Mouse (Mus musculus): ENCODE results near the gene Itfg2. TPM values are rescaled to one million over a fixed set of nuclear protein-coding genes. Genes with fewer than 3 reads are reported as not detected.

The Itfg2 gene
- polyA plus RNA-seq, 1 experiment from 2014 or later = 39.3 TPM

DNA sequence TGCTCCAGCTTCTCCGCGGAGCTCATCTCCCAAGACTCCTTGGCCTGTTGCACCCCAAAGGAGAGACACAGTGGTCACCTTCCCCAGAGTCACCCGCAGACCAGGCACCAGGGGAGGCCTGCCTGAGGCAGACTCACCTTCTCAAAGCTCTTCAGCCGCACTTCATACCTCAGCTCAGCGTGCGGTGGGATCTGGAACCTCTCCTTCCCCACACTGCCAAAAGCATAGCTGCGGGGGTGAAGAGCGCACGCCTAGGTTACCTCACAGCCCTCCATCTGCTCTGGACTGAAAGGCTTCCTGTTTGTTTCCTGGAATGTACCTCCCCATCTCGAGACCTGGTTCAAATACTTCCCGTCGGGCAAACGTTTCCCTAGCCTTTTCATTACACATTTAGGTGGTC lies 8.8 kb upstream of the Itfg2 start:
- 91% methylated on average over 13 of the region's 13 CpGs for WGBS
- Histone ChIP-seq H3K9me3 (no peaks in the 10 kb centered on the region), H3K4me2 (no peak overlapping the region), H3K36me3 (peaks cover 81% of the 10 kb centered on the region), H3K27ac (no peak overlapping the region), H3K4me3 (replicated peaks) (no peak overlapping the region), H3K9ac (replicated peaks) (no peak overlapping the region), H3K4me1 (replicated peaks) (peaks cover 11% of the 10 kb centered on the region), H3K27me3 (no peaks in the 10 kb centered on the region)
- ATAC-seq (ENCODE audit: insufficient number of reproducible peaks, insufficient read depth, low FRiP score, low TSS enrichment, low read depth) = no peak

DNA sequence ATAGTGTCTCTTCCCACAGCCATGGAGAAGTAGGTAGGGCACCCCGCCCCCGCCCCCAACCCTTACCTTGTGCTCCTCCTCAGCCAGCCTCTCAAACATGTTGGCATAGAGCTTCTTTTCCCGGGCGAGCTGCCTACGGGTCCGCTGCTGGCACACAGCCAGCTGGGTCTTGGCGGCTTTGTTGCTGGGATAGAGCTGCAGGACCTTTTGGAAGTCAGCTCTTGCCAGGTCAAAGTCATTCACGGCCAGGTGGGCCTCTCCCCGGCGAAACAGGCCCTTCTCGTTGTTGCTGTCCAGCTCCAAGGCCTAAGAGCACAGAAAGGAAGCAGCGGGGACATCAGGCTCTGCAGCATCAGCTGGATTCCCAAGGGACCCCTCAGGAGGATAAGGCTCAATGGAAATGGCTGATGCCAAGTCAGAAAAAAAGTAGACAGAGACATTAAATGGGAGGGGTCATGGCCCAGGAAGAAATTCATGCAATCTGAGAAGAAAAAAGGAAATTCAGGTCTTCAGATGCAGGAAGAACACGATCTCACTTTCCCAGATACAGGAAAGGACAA lies 7.7 kb upstream of the Itfg2 start:
- Histone ChIP-seq H3K4me3 (replicated peaks) (no peak overlapping the region), H3K36me3 (peaks cover 92% of the 10 kb centered on the region), H3K4me2 (no peak overlapping the region), H3K9me3 (no peaks in the 10 kb centered on the region), H3K27ac (no peak overlapping the region), H3K9ac (replicated peaks) (no peak overlapping the region), H3K27me3 (no peaks in the 10 kb centered on the region), H3K4me1 (replicated peaks) (peaks cover 11% of the 10 kb centered on the region)
- 95% methylated on average over 13 of the region's 13 CpGs for WGBS
- no peak for ATAC-seq (ENCODE audit: insufficient number of reproducible peaks, insufficient read depth, low FRiP score, low TSS enrichment, low read depth)

DNA sequence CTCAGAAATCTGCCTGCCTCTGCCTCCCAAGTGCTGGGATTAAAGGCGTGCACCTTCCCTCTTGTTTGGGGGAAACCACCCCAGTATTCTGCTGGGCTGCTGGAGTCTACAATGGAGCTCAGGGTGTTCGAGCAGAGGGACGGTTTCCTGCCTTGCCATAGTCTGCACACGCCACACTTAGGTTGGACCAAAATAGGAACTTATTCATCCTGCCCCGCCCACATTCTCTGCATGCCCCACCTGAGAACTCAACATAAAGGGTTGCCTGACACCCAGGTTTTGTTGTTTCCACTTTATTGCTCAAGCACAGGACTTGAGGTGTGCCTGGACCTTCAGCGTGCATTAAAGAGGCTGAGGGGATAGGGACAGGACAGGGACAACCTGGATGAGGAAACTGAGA lies 5.1 kb upstream of the Itfg2 start:
- H3K36me3 ChIP-seq = peaks cover 73% of the 10 kb centered on the region
- H3K9me3 ChIP-seq = no peaks in the 10 kb centered on the region
- H3K4me3 ChIP-seq (replicated peaks) = no peak overlapping the region
- H3K4me1 ChIP-seq (replicated peaks) = no peaks in the 10 kb centered on the region
- H3K27me3 ChIP-seq = no peaks in the 10 kb centered on the region
- no peak overlapping the region for H3K4me2 ChIP-seq
- 92% methylated on average over 6 of the region's 6 CpGs for WGBS
- H3K9ac ChIP-seq (replicated peaks) = no peak overlapping the region
- ATAC-seq (ENCODE audit: insufficient number of reproducible peaks, insufficient read depth, low FRiP score, low TSS enrichment, low read depth) = no peak
- H3K27ac ChIP-seq = no peak overlapping the region

DNA sequence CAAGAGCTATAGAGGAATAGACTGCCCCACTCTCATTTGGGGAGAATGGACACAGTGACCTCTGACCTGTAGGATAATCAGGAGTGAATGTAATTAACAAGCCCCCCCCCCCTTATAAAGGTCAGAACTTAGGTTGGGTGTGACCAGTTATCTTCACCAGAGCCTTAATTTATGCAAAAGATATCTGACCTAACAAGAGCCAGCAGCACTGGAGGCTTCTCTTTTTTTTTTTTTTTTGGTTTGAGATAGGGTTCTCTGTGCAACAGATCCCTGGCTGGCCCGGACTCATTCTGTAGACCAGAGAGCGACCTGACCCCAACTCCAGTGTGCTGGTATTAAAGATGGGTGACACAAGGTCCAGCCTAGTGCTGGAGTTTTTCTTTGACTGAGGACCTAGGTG lies 4.6 kb upstream of the Itfg2 start:
- Histone ChIP-seq H3K4me2 (no peak overlapping the region), H3K4me3 (replicated peaks) (no peak overlapping the region), H3K36me3 (peaks cover 68% of the 10 kb centered on the region), H3K4me1 (replicated peaks) (no peaks in the 10 kb centered on the region), H3K9me3 (no peaks in the 10 kb centered on the region), H3K27ac (no peak overlapping the region), H3K9ac (replicated peaks) (no peak overlapping the region), H3K27me3 (no peaks in the 10 kb centered on the region)
- WGBS = 94% methylated on average over 2 of the region's 2 CpGs
- no peak for ATAC-seq (ENCODE audit: insufficient number of reproducible peaks, insufficient read depth, low FRiP score, low TSS enrichment, low read depth)

DNA sequence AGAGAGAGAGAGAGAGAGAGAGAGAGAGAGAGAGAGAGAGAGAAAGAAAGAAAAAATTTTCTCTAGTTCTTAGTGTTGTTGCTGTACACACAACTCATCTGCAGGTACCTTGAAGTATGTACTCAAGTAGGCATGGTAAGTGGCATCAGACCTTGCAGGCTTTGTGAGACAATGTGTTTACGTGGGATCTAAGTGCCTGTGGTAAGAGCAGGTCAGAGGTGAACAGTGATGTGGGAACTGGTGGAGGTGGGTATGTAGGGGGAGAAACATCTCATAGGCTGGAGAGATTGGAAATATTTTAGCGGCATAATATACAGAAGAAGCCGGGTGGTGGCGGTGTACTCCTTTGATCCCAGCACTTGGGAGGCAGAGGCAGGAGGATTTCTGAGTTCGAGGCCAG lies 2.8 kb upstream of the Itfg2 start:
- Histone ChIP-seq H3K9ac (replicated peaks) (no peak overlapping the region), H3K36me3 (peaks cover 51% of the 10 kb centered on the region), H3K4me1 (replicated peaks) (peaks cover 4% of the 10 kb centered on the region), H3K4me2 (no peak overlapping the region), H3K9me3 (no peaks in the 10 kb centered on the region), H3K27me3 (no peaks in the 10 kb centered on the region), H3K27ac (no peak overlapping the region), H3K4me3 (replicated peaks) (no peak overlapping the region)
- 92% methylated on average over 5 of the region's 5 CpGs for WGBS
- ATAC-seq (ENCODE audit: insufficient number of reproducible peaks, insufficient read depth, low FRiP score, low TSS enrichment, low read depth) = no peak

DNA sequence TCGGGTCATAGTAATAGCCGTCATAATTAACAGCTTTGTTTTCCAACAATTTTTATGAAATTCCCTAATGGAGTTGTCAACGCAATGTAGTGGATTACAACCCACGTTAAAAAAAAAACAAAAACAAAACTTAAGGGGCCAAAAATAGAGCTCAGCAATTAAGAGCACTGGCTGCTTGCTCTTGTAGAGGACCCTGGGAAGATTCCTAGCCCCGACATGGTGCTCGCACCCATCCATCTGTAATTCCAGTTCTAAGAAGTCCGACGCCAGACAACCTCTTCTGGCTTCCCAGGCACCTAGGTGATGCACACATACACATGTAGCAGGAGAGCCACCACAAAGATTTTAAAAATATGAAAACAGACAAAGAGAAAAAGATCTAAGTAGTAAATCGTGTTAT lies 315 bp upstream of the Itfg2 start:
- Histone ChIP-seq H3K4me1 (replicated peaks) (peaks cover 4% of the 10 kb centered on the region), H3K36me3 (peaks cover 30% of the 10 kb centered on the region), H3K27me3 (no peaks in the 10 kb centered on the region), H3K4me3 (replicated peaks) (peak overlapping the region; percentile 52), H3K9me3 (no peaks in the 10 kb centered on the region), H3K27ac (peak overlapping the region; percentile 95), H3K9ac (replicated peaks) (peak overlapping the region; percentile 71), H3K4me2 (peak overlapping the region; percentile 72)
- no peak for ATAC-seq (ENCODE audit: insufficient number of reproducible peaks, insufficient read depth, low FRiP score, low TSS enrichment, low read depth)
- WGBS = 17% methylated on average over 9 of the region's 9 CpGs

DNA sequence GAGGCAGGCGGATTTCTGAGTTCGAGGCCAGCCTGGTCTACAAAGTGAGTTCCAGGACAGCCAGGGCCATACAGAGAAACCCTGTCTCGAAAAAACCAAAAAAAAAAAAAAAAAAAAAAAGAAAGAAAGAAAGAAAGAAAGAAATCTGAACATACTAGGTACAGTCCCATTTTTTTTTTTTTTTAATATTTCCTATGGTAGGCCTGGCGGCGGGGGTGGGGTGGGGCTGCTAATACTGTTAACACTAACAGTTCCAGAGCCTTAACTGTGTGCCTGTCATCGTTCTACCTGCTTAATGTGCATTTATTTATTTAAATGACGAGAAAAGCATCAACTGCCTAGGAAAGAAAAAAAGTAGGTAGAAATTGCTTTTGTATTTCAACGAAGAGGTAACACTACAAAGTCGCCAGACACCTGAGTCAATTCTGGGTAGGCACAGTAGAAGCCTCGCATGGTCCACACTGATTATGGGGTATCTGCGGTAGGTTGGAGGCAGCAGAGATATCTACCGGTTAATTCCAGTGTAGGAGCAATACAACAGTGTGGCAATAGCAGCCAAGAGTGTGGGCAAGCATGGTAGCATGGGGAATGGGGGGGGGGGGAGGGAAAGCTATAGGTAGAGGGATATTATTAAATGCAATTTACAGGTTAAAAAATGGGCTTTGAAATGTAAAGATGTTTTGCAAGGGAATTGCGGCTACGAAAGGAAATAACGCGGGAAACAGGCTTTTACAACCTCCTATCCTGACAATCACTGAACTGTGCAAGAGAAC lies 1.0 kb downstream of the Itfg2 start:
- Histone ChIP-seq H3K4me2 (peak overlapping the region; percentile 72), H3K4me3 (replicated peaks) (peak overlapping the region; percentile 52), H3K36me3 (peaks cover 22% of the 10 kb centered on the region), H3K27me3 (no peaks in the 10 kb centered on the region), H3K9me3 (no peaks in the 10 kb centered on the region), H3K9ac (replicated peaks) (peak overlapping the region; percentile 71), H3K4me1 (replicated peaks) (peaks cover 4% of the 10 kb centered on the region), H3K27ac (peak overlapping the region; percentile 95)
- 49% methylated on average over 16 of the region's 16 CpGs for WGBS
- no peak for ATAC-seq (ENCODE audit: insufficient number of reproducible peaks, insufficient read depth, low FRiP score, low TSS enrichment, low read depth)

DNA sequence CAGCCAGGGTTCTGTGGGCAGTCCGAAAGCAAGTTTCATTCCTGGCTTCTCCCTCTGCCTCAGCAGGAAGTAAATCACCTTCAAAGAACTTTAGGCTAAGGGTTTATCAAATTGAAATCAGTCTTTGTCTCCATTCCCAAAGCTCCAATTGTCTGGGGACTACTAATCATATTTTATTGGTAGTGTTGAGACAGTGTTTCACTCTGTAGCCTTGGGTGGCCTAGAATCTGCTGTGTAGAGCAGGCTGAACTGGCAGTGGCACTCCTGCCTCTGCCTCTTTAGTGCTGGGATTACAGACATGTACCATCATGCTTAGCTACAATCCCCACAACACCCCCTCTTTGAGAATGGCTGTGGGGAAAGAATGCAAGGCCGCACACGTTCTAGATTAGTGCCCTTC lies 3.3 kb downstream of the Itfg2 start:
- no peak overlapping the region for H3K27ac ChIP-seq
- ATAC-seq (ENCODE audit: insufficient number of reproducible peaks, insufficient read depth, low FRiP score, low TSS enrichment, low read depth) = no peak
- H3K9me3 ChIP-seq = no peaks in the 10 kb centered on the region
- WGBS = 88% methylated on average over 3 of the region's 3 CpGs
- peaks cover 15% of the 10 kb centered on the region; the same call in 1 of the 2 replicates for H3K36me3 ChIP-seq
- no peak overlapping the region for H3K9ac ChIP-seq (replicated peaks)
- peaks cover 4% of the 10 kb centered on the region for H3K4me1 ChIP-seq (replicated peaks)
- H3K4me2 ChIP-seq = no peak overlapping the region
- no peak overlapping the region for H3K4me3 ChIP-seq (replicated peaks)
- no peaks in the 10 kb centered on the region for H3K27me3 ChIP-seq

DNA sequence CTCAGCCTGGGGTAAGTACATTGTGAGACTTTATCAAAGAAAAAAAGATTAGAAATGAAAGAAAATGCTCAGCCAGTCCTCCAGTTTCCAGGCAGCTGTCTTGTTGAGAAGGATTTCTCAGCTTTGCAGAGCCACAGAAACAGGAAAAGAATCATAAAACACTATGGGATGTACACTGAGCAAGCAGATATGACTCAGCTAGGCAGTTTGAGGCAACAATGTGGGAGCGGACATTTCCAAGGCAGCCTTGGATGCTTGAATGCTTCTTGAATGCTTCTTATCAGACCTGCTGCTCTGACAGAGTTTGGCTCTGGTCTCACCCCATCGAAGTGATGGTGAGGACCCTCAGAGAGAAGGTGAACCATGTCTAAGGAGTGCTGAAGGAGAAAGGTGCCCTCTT lies 3.7 kb downstream of the Itfg2 start:
- Histone ChIP-seq H3K9ac (replicated peaks) (no peak overlapping the region), H3K27me3 (no peaks in the 10 kb centered on the region), H3K4me3 (replicated peaks) (no peak overlapping the region), H3K9me3 (no peaks in the 10 kb centered on the region), H3K4me1 (replicated peaks) (peaks cover 4% of the 10 kb centered on the region), H3K27ac (no peak overlapping the region), H3K4me2 (no peak overlapping the region), H3K36me3 (peaks cover 16% of the 10 kb centered on the region; the same call in 1 of the 2 replicates)
- WGBS = 87% methylated on average over 2 of the region's 2 CpGs
- no peak for ATAC-seq (ENCODE audit: insufficient number of reproducible peaks, insufficient read depth, low FRiP score, low TSS enrichment, low read depth)

DNA sequence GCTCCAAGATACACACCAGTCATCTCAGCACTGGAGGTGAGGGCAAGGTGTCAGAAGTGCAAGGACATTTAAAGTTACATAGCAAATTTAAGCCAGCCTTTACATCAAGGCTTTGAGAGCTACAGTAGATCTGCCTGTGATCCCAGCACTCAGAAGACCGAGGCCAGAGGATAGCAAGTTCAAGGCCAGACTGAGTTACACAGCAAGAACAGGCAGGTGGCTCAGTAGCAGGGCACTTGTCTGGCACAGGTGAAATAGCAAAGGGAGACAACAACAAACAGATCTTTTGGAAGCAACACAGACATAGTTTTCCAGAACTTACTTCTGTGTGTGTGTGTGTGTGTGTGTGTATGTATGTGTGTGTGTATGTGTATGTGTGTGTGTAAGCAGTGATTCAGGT lies 6.7 kb downstream of the Itfg2 start:
- Histone ChIP-seq H3K27me3 (no peaks in the 10 kb centered on the region), H3K27ac (no peak overlapping the region), H3K9me3 (no peaks in the 10 kb centered on the region), H3K4me2 (no peak overlapping the region), H3K4me3 (replicated peaks) (no peak overlapping the region), H3K36me3 (peaks cover 36% of the 10 kb centered on the region), H3K9ac (replicated peaks) (no peak overlapping the region), H3K4me1 (replicated peaks) (no peaks in the 10 kb centered on the region; the same call in 1 of the 2 replicates)
- 85% methylated on average over 1 of the region's 1 CpGs for WGBS
- ATAC-seq (ENCODE audit: insufficient number of reproducible peaks, insufficient read depth, low FRiP score, low TSS enrichment, low read depth) = no peak

DNA sequence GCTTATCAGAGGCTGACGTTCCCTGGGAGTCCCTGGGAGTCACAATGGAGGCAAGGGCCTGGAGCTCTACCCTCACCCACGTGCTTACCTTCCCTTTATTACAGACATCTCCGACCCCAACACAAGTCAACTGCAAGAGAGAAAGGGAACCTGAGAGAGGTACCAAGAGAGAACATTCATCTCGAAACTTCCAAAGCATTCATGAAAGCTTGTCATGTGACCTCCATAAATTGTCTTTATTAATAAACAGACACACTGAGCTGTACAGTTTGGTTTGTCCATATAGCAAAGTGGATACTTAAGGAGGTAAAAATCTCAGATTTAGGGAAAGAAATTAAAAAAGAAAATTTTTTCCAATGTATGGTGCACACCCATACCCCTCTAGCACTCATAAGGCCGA lies 8.6 kb downstream of the Itfg2 start:
- no peak overlapping the region for H3K4me2 ChIP-seq
- no peaks in the 10 kb centered on the region for H3K27me3 ChIP-seq
- no peaks in the 10 kb centered on the region for H3K9me3 ChIP-seq
- WGBS = 89% methylated on average over 5 of the region's 5 CpGs
- peaks cover 56% of the 10 kb centered on the region for H3K36me3 ChIP-seq
- H3K27ac ChIP-seq = no peak overlapping the region
- H3K9ac ChIP-seq (replicated peaks) = no peak overlapping the region
- H3K4me1 ChIP-seq (replicated peaks) = no peaks in the 10 kb centered on the region; the same call in 1 of the 2 replicates
- no peak for ATAC-seq (ENCODE audit: insufficient number of reproducible peaks, insufficient read depth, low FRiP score, low TSS enrichment, low read depth)
- H3K4me3 ChIP-seq (replicated peaks) = no peak overlapping the region

DNA sequence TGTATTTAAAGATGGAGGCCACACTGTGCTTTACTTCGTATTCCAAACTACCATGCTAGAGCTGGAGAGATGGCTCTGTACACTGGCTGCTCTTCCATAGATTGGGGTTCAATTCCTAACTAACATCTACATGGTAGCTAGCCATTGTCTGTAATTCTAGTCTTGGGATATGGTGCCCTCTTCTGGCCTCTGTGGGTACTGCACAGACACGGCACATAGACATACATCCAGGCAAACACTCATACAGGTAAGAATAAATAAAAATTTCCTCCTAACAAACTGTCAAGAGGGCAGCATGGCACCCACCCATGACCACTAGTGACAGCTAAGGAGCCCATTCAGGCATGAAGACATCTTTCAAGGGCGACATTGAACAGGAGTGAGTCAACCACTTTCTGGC lies 13.6 kb downstream of the Itfg2 start:
- H3K4me3 ChIP-seq (replicated peaks) = no peak overlapping the region
- H3K4me1 ChIP-seq (replicated peaks) = no peaks in the 10 kb centered on the region
- H3K27ac ChIP-seq = no peak overlapping the region
- no peak overlapping the region for H3K4me2 ChIP-seq
- H3K27me3 ChIP-seq = no peaks in the 10 kb centered on the region
- ATAC-seq (ENCODE audit: insufficient number of reproducible peaks, insufficient read depth, low FRiP score, low TSS enrichment, low read depth) = no peak
- no peak overlapping the region for H3K9ac ChIP-seq (replicated peaks)
- peaks cover 91% of the 10 kb centered on the region for H3K36me3 ChIP-seq
- WGBS = 20% methylated on average over 3 of the region's 3 CpGs
- no peaks in the 10 kb centered on the region for H3K9me3 ChIP-seq
